10 mouse cellular contexts compared by ENCODE assay signal in genomic region chr9:94482215-94482975, GRCm38 (mm10). TPM values are rescaled to one million over a fixed set of nuclear protein-coding genes. Genes with fewer than 3 reads are reported as not detected.
DNase-seq lines count a peak whose midpoint lies in the region; ATAC-seq lines count a peak whose summit lies in the region.
"Had no signal": no experiment of that assay in that cellular context is flagged by ENCODE, and none has a peak within 500 bp of the region (broad histone marks: within the 10 kb centered on the region; RNA-seq: fewer than 3 reads in every experiment).

No protein-coding gene starts in this region.

- WGBS in heart, embryonic 15.5 days: 66% methylated on average over 10 of the region's 10 CpGs
- 50% methylated on average over 10 of the region's 10 CpGs for WGBS in embryonic facial prominence, embryonic 14.5 days

- intact Hi-C loops in heart, postnatal 25 days (cut with DNase I): no loop called here

- H3K27ac ChIP-seq in heart, embryonic 15.5 days: no peak overlapping the region; the same call in 1 of the 2 replicates
- no peak overlapping the region for H3K27ac ChIP-seq in embryonic facial prominence, embryonic 14.5 days (replicated peaks; ENCODE audit: low read depth, low read length)

- no peak for DNase-seq in heart, postnatal 25 days (ENCODE audit: low spot score)
- peak; percentile 7 to 22 for DNase-seq in adrenal gland, adult 18-20 months (ENCODE audit: low spot score in 2 of 2)
- peak; percentile 85 for DNase-seq in embryonic facial prominence, embryonic 14.5 days (ENCODE audit: low spot score)
- peak; percentile 64 to 85 for DNase-seq in layer of hippocampus, adult 18-20 months (ENCODE audit: low spot score in 2 of 2)
- DNase-seq in lung, postnatal 14 days: peak; percentile 35
- peak; percentile 80 for DNase-seq in telencephalon, adult 2 months (ENCODE audit: low read depth, low spot score)
- no peak for DNase-seq in thymus, postnatal 14 days

- H3K4me1 ChIP-seq in heart, embryonic 15.5 days (replicated peaks): peaks cover 9% of the 10 kb centered on the region
- peaks cover 8% of the 10 kb centered on the region; the same call in 1 of the 2 replicates for H3K4me1 ChIP-seq in embryonic facial prominence, embryonic 14.5 days (ENCODE audit: control insufficient read depth, insufficient read depth, low read length)

- 0 out of 2 replicates have a peak, but pooled peaks have one; percentile 76 for ATAC-seq in heart, embryonic 15.5 days (replicated peaks; ENCODE audit: insufficient number of reproducible peaks, insufficient read depth, low FRiP score, low read depth)
- ATAC-seq in embryonic facial prominence, embryonic 14.5 days (ENCODE audit: low read depth): peak; percentile 88

- no peaks in the 10 kb centered on the region for H3K36me3 ChIP-seq in heart, embryonic 15.5 days
- H3K36me3 ChIP-seq in embryonic facial prominence, embryonic 14.5 days (ENCODE audit: control insufficient read depth, insufficient read depth, low read length): no peaks in the 10 kb centered on the region

- no peak overlapping the region for H3K4me3 ChIP-seq in heart, embryonic 15.5 days
- H3K4me3 ChIP-seq in embryonic facial prominence, embryonic 14.5 days (ENCODE audit: low read depth, low read length): no peak overlapping the region
- H3K4me3 ChIP-seq: erythroblast, embryonic 14.5 days had no signal

- no peaks in the 10 kb centered on the region for H3K27me3 ChIP-seq in heart, embryonic 15.5 days
- H3K27me3 ChIP-seq in embryonic facial prominence, embryonic 14.5 days (replicated peaks; ENCODE audit: control insufficient read depth, insufficient read depth, low read length): no peaks in the 10 kb centered on the region
- H3K27me3 ChIP-seq: CH12.LX had no signal

- H3K4me2 ChIP-seq in heart, embryonic 15.5 days: no peak overlapping the region
- peak overlapping the region; percentile 2; the same call in 1 of the 2 replicates for H3K4me2 ChIP-seq in embryonic facial prominence, embryonic 14.5 days (ENCODE audit: low read depth, low read length)

- H3K9me3 ChIP-seq in heart, embryonic 15.5 days (replicated peaks): no peaks in the 10 kb centered on the region
- no peaks in the 10 kb centered on the region for H3K9me3 ChIP-seq in embryonic facial prominence, embryonic 14.5 days (ENCODE audit: control insufficient read depth, low read length)

- no peak overlapping the region for H3K9ac ChIP-seq in heart, embryonic 15.5 days
- H3K9ac ChIP-seq in embryonic facial prominence, embryonic 14.5 days (ENCODE audit: low read depth, low read length): no peak overlapping the region

RNA-seq across cellular contexts. Expression of gene 1190002N15Rik, which starts 55.5 kb away (rescaled TPM):
- polyA plus RNA-seq in heart, embryonic 15.5 days (2015; fragmentation: Nextera tagmentation; extraction: Ambion mirVana): 30.4 and 32.8 TPM in 2 replicates
- 10 to 100 TPM; 31.6 to 32.5 TPM for total RNA-seq in heart, postnatal 25 days (2021)
- 10 to 100 TPM; 14.9 to 16.5 TPM for total RNA-seq in adrenal gland, adult 18-20 months (2021)
- 26.7 and 32.6 TPM in 2 replicates for polyA plus RNA-seq in embryonic facial prominence, embryonic 14.5 days (2014; fragmentation: Nextera tagmentation; extraction: Ambion mirVana)
- 10 to 100 TPM; 18.7 to 23.1 TPM for total RNA-seq in layer of hippocampus, adult 18-20 months (2021)
- total RNA-seq: CH12.LX had no signal

Comparison
In these comparisons a context has a peak if more than half of its experiments do, and no peak if none do; other contexts are left out.
1. DNase-seq: peak in adrenal gland, adult 18-20 months (2 of 2), embryonic facial prominence, embryonic 14.5 days (single experiment), layer of hippocampus, adult 18-20 months (2 of 2), lung, postnatal 14 days (single experiment) and telencephalon, adult 2 months (single experiment); none in heart, postnatal 25 days (single experiment) and thymus, postnatal 14 days (single experiment).